Mouse (Mus musculus): ENCODE data around the gene Synj2.

Synj2 gene

DNA sequence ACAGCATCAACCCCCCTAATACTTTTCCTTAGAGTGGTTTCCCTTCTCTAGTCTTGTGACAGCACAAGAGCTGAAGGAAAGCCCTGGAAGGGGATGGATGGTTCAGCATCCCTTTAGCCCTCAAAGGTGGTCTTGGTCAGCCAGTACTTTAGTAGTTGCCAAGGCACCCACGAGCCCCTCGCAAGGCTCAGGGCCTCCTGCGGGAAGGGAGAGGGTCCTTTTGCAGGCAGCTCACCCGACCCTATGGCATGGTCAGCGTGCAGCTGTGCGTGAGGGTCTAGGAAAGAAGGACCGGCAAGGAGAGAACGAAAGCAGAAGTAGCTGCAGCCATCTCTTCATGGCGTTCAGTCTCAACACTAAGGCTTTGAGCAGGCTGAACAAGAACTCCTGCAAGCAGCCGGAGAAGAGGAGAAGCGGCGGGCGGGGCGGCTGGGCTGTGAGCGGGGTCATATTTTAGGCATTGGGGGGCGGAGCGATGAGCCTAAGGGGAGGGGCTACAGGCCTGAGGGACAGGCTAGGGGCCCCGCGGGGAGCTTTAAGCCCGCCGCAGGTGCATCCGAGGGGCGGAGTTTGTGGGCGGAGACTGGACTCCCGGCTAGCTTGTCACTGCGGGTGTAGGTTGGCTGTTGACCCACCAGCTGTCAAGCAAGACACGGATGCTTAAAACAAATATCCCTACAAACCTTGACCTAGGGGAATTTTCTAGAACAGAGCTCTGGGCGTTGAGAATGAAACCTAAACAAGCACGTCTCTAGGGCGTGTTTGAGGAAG is 6.3 kb upstream of the Synj2 start:
- no peak for DNase-seq (ENCODE audit: low spot score in 2 of 2)

- no peak for DNase-seq (ENCODE audit: low spot score in 2 of 2)
Observed at GRCm38 (mm10) chr17:5935680-5936079, 5.4 kb upstream of the Synj2 start.

- DNase-seq (ENCODE audit: low spot score in 2 of 2): no peak
Observed at GRCm38 (mm10) chr17:5936276-5936675, 4.8 kb upstream of the Synj2 start.

DNA sequence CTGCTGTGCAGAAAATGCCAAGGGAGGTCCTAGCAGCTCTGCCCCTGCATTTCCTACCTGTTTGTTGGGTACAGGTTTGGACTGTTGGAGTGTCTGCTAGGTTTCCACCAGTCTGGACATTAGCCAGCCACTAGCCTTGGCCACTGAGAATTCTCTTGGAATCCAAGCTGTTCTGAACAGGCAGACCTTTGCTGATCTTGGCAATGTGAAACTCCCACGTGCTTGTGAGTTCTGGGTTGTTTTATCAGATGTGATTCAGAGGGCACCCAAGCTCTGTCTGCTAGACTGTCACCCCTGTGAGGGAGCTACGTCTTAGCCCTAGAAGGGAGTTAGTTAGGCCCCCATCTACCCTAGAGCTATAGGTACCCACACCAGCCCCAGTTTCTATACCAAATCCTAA is 3.6 kb upstream of the Synj2 start:
- DNase-seq (ENCODE audit: low spot score in 2 of 2): no peak

DNA sequence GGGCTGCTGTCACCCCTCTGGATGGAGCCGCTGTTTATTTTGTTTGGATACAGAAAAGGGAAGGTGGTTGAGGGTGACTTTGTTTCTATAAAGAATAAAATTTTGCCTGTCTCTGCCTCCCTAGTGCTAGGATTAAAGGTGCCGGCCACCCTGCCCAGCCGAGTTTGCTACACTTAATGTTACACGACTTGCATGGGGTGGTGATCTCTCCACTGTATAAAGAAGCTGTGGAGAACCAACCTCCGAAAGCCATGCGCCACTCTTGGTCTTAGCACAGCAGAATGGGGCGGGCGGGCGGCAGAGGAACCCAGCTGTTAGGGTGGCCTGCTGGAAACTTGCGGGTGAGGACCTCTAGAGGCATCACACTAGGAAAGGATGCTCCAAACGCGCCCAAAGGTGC is 1.2 kb upstream of the Synj2 start:
- DNase-seq (ENCODE audit: low spot score in 2 of 2): no peak

DNA sequence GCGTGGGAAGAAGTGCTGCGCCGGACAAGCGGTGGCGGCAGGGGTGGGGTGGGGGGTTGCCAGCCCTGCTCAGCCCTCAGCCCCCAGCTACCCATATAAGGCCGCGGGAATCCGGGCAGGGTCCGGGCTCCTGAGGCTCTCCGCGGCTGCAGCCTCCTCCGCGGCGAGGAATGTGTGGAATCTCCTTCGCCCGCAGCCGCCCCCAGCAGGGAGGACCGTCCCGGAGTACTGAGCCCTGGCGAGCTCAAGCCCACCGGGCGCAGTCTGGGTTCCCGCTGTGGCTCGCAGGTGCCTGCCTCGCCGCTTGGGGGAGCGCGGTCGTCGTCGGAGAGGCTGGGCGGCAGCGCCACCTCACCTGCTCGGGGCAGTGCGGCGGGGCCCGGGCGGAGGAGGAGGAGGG is 288 bp upstream of the Synj2 start:
- peak; percentile 43 to 58 for DNase-seq (ENCODE audit: low spot score in 2 of 2)

DNA sequence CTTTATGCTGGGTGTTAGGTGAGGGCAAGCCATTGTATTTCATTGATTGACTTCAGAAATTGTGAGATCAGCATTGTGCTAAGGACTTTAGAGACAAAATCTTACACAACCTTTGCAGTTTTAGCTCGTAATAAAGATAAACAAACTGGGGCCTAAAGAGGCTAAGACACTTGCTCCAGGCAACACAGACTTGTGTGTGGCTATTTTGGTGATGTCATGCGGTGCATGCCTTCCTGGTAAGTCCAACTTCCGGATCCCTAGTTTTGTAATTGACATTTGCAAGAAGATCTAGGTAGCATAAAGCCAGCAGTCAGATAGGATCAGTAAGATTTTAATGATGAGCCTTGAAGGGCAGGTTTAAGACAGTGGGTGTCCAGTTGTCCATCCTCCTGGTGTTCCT is 1.1 kb downstream of the Synj2 start:
- DNase-seq (ENCODE audit: low spot score in 2 of 2): no peak

DNA sequence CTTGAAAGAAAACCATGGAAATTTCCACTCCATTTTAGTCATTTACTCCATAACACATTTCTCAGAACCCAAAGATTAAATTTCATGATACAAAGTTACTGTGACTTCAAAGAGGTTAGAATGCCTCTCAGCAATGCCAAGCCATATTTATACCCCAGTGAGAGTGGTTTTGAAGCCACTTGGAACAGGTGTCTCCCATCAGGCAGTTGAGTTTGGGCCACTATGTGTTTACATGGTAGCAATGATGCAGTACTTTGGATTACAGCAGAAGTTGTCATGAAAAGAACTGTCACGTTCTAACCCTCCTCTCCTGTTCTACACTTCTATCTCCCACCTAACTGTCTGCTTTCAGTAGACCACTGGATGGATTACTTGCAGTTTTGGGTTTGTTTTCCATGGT is 2.0 kb downstream of the Synj2 start:
- DNase-seq (ENCODE audit: low spot score in 2 of 2): no peak

DNA sequence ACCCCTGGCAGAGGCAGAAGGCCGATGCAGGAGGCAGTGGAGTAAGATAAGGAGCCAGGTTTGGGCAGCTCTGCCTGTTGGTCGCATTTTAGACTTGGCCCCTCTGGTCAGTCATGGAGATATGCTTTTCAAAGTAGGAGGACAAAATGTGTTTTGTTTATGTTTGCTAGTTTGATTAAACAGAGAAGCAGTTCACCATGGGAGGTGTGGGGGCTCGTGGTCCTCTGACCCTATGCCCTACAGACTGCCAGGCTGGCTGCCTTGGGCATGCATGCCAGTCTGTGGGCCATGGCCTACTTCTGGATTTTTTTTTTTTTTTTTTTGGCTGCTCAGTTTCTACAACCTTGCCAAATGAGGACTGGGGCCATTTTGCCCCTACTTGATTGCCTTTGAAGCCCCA is 6.0 kb downstream of the Synj2 start:
- no peak for DNase-seq (ENCODE audit: low spot score in 2 of 2)

DNA sequence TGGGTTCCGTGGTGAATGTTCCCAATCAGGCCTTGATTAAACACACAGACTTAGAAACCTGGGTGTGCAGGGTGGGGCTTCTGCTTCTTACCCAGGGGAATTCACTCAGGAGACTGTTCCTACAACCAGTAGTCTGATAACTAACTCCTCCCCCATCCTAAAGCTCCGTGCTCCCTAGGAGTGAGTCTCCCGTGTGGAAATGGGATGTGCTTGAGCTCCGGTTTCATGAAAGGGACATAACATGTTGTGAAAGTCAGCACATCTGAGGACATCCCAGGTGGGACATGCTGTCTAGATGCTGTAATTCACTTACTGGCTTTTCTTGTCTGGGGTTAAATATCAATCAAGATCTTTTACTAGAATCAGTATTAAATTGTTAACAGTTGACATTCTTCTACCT is 11.4 kb downstream of the Synj2 start:
- DNase-seq (ENCODE audit: low spot score in 2 of 2): no peak

DNA sequence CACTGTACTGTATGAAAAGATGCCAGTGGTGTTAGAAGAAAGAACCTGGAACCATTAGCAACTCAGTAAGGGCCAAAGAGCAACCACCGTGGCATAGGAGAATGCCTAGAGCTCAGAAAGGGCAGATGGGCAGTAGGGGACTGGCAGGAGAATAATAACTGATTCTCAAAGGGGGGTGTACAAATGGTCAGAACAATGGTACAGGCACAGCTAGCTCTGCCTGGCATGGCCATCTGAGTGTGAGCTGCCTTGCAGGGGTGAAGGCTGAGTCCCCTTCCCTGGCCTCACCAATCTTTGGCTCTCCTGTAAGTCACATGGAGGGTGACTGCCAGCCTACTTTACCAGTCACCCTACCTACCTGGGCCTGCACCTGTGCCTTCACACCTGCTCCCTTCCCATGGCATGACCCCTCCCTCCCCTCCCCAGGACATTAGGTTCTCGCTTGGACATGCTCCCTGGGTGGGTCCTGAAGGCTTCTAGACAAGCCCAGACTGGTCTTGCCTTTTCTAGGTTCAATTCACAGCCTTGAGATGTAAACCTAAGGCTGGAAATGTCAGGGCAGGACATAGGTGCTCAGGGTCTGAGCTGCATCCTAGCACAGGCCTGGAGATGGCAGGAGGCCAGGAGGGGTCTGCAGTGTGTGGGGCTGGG is 15.4 kb downstream of the Synj2 start:
- DNase-seq (ENCODE audit: low spot score in 2 of 2): no peak

- no peak for DNase-seq (ENCODE audit: low spot score in 2 of 2)
Observed at GRCm38 (mm10) chr17:5957097-5957496, 16.0 kb downstream of the Synj2 start.

DNA sequence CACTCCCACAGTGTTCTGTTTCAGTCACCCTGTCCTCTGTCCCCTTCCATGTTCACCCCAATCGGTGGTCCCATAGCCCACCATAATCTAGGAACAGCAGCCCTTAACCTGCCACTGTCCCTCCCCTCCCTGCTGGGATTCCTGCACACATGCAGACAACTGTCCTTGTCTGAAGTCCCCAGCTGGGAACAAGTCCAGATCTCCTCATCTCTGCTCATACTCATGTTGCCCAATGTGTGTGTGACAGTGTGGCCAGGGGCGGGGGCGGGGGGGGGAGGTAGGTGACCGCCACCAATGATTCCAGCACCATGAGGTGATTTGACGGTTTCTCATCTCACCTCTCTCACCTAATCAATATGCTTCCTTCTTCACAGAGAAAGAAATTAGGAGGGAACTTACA is 17.1 kb downstream of the Synj2 start:
- DNase-seq (ENCODE audit: low spot score in 2 of 2): no peak

GRCm38 (mm10) chr17:5958636-5959035 is 17.6 kb downstream of the Synj2 start:
- no peak for DNase-seq (ENCODE audit: low spot score in 2 of 2)

- no peak for DNase-seq (ENCODE audit: low spot score in 2 of 2)
Observed at GRCm38 (mm10) chr17:5959096-5959495, 18.0 kb downstream of the Synj2 start.

DNA sequence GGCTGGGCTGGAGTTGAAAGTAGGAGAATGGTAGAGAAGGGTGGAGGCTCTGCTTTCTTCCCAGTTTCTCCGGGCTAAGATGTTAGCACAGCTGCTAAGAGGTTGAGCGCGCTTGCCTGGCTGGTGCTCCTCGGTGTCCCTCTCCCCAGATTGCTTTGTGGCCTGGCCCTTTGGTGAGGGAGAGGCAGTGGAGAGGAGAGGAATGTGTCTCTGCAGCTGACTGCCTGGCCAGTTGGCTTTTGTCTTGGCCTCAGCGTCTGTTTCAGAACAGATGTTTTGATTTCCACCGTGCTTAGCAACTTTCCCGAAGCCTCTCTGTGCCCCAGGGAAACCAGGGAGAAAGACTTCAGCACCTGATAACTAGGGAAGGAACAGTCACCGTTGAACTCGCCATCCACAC is 18.7 kb downstream of the Synj2 start:
- no peak for DNase-seq (ENCODE audit: low spot score in 2 of 2)

GRCm38 (mm10) chr17:5963766-5964165 is 22.7 kb downstream of the Synj2 start:
- no peak for DNase-seq (ENCODE audit: low spot score in 2 of 2)

- no peak for DNase-seq (ENCODE audit: low spot score in 2 of 2)
Observed at GRCm38 (mm10) chr17:5965084-5965781, 24.2 kb downstream of the Synj2 start.

GRCm38 (mm10) chr17:5966706-5967105 is 25.6 kb downstream of the Synj2 start:
- no peak for DNase-seq (ENCODE audit: low spot score in 2 of 2)

DNA sequence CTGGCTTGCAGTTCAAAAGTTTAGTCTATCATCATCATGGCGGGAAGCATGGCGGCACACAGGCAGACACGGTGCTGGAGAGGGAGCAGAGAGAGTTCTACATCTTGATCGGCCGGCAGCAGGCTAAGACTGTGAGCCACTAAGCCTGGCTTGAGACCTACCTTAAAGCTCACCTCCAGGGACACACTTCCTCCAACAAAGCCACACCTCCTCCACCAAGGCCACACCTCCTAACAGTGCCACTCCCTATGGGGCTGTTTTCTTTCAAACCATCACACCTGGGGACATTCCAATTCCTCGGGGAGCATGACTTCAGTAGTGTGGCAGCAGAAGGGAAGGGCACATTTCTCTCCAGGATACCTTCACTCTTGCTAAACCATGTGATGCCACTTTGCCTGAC is 27.5 kb downstream of the Synj2 start:
- no peak for DNase-seq (ENCODE audit: low spot score in 2 of 2)

- no peak for DNase-seq (ENCODE audit: low spot score in 2 of 2)
Observed at GRCm38 (mm10) chr17:5969246-5969645, 28.2 kb downstream of the Synj2 start.

DNA sequence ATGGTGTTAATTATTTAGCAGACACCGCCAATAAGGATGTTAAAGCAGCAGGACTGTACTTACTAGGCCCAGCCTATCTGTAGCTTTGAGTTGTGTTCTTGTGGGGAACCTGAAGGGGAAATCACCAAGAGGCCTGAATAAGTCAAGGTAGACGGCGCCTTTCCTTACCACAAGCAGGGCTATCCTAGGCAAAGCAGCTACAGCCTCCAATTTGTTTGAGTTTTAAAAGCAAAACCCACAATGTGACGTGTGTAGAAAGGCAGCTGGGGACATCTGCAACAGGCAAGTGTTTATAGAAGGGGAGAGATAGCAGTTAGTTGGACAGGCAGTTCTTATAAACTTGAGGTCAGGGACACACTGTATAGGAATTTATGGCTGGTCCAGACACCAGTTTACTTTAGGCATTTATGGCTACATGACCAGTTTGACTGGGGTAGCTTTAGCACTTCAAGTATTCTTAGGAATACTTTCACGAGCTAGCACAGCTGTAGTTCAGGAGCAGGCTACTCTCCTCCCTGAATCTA is 29.3 kb downstream of the Synj2 start:
- no peak for DNase-seq (ENCODE audit: low spot score in 2 of 2)

DNA sequence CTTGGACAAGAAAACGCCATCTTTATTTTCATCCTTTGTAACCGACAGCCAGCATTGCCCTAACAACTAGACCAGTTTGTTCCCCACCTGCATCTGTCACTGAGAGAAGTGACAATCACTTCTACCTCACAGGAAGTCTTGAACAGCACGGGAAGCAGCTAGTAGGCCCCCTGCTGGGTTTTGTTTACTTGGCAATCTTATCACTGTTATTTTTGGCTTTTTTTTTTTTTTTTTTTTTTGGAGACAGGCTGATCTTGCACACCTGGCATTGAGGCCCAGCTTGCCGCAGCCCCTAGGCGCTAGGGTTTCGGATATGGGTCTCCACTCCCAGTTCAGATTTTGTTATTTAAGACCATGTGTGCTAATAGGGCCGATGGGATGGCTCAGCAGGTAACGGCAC is 32.5 kb downstream of the Synj2 start:
- no peak for DNase-seq (ENCODE audit: low spot score in 2 of 2)

Data from frontal cortex, postnatal 25 days (tissue).